Mouse (Mus musculus) intestine, embryonic 14.5 days (tissue): ENCODE measurements at regions not wholly inside any gene's neighbourhood (a gene's known extent, or its start where the extent isn't known, plus 50 kb on each side); places are given as distances from the start of the nearest gene placed in this dataset.

Experiments used
- ATAC-seq: fragments of 200-750 bp; cut with Nextera tagmentation; replicated peaks from 2 replicates; pipeline ENCODE4 v1.8.0; 2017; ENCODE audit warnings: low read depth, moderate number of reproducible peaks, moderate TSS enrichment, moderate library complexity; ENCODE audit not compliant: low FRiP score, low TSS enrichment
- DNase-seq: peaks from one replicate; pipeline ENCODE4 v3.0.0-alpha.2; 2018; ENCODE audit warnings: low spot score
- H3K27ac ChIP-seq: fragments of 300-500 bp; sonication (generic); 2 replicates; pipeline ENCODE4 v1.5.1; 2014; ENCODE audit warnings: low read depth, mild to moderate bottlenecking, control low read depth
- H3K27me3 ChIP-seq: fragments of 300-500 bp; sonication (generic); replicated peaks from 2 replicates; pipeline ENCODE4 v1.6.1; 2014; ENCODE audit warnings: low read length, control low read depth; ENCODE audit not compliant: control insufficient read depth, insufficient read depth
- H3K36me3 ChIP-seq: fragments of 300-500 bp; sonication (generic); 2 replicates; pipeline ENCODE4 v1.6.1; 2014; ENCODE audit warnings: low read length, control low read depth; ENCODE audit not compliant: control insufficient read depth, insufficient read depth
- H3K4me1 ChIP-seq: fragments of 300-500 bp; sonication (generic); replicated peaks from 2 replicates; pipeline ENCODE4 v1.6.1; 2014; ENCODE audit warnings: low read length, control low read depth, mixed read lengths; ENCODE audit not compliant: control insufficient read depth, insufficient read depth
- H3K4me2 ChIP-seq: fragments of 300-500 bp; sonication (generic); 2 replicates; pipeline ENCODE4 v1.6.1; 2014; ENCODE audit warnings: low read length
- H3K4me3 ChIP-seq: fragments of 300-500 bp; sonication (generic); 2 replicates; pipeline ENCODE4 v1.5.1; 2014; ENCODE audit warnings: low read depth, low read length, control low read depth, mixed read lengths
- H3K9ac ChIP-seq: fragments of 300-500 bp; sonication (generic); 2 replicates; pipeline ENCODE4 v1.6.1; 2014; ENCODE audit warnings: mild to moderate bottlenecking, low read length
- H3K9me3 ChIP-seq: fragments of 300-500 bp; sonication (generic); 2 replicates; pipeline ENCODE4 v1.6.1; 2016; ENCODE audit warnings: low read length, control low read depth; ENCODE audit not compliant: control insufficient read depth
- WGBS: fragments of 180-500 bp; shearing (Covaris S2); extraction: QIAGEN DNeasy Blood & Tissue Kit; methylation state at CpG from one replicate; pipeline ENCODE4 v1.1.7; 2014; 5-methylcytosine and 5-hydroxymethylcytosine counted together

DNA sequence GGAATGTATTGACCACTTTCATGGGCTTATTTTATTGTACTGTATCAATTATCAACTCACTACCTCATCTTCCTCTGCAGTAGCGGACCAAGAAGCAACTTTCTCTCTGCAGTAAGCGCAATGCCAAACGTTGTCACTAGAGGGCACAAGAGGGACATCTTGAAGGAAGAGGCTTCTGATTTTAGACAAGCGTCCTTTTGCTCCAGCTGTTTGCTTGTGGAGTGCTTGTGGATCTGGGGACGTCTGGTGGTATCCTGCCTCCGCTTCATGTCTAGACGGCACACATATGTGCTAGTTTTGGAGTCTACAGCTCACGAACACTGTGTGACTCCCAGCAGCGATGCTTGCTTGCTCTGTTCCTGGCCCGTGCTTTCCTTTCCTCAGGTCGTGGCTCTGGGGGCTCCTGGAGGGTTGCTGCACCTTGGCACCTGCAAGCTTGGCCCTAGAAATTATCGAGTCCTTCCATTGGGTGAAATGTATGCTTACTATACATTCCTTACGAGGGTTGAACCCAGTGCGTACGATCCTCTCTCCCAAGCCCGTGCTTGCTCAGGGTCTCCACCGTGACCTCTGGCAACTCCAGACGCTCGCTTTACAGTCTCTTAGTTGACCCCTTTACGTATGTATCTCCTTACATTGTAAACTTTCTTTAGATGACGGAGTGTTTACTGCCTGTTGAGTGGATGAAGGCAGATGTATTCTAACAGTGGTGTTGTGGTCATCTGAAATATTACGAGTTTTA is 92.2 kb upstream of the Kif2a start:
- WGBS = 49% methylated on average over 22 of the region's 22 CpGs
- peak; percentile 98 for DNase-seq

GRCm38 (mm10) chr13:107108045-107108444 is 86.1 kb upstream of the Kif2a start:
- H3K36me3 ChIP-seq = no peaks in the 10 kb centered on the region
- H3K4me3 ChIP-seq = no peak overlapping the region
- 95% methylated on average over 5 of the region's 5 CpGs for WGBS
- H3K4me2 ChIP-seq = no peak overlapping the region
- peak; percentile 32 for DNase-seq
- no peaks in the 10 kb centered on the region for H3K27me3 ChIP-seq
- ATAC-seq = no peak
- no peak overlapping the region for H3K9ac ChIP-seq
- H3K27ac ChIP-seq = no peak overlapping the region
- H3K9me3 ChIP-seq = no peaks in the 10 kb centered on the region
- H3K4me1 ChIP-seq = no peaks in the 10 kb centered on the region

More for the DNA sequence above, 92.2 kb upstream of the Kif2a start:
- Histone ChIP-seq H3K4me2 (no peak overlapping the region), H3K4me3 (no peak overlapping the region), H3K9ac (no peak overlapping the region), H3K4me1 (no peaks in the 10 kb centered on the region), H3K27ac (no peak overlapping the region), H3K9me3 (no peaks in the 10 kb centered on the region), H3K36me3 (no peaks in the 10 kb centered on the region), H3K27me3 (no peaks in the 10 kb centered on the region)
- ATAC-seq = no peak

DNA sequence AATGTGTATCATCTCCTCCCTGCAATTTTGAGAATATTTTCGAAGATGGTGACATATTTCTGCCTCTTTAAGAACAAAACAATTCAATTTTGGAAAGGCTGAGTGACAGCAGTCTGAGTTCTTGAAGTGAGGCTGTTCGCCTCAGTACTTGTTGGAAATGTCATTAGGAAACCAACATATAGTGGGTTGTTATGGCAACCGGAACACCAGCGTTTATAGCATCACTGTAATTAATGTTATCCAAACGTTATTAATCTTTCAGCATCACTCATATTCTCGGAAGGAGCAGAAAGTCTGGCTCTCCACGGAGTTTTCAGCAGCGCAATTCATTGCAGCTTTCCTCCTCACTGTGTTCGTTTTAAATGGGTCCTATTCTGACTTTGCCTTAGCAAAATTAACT is 85.6 kb upstream of the Kif2a start:
- Histone ChIP-seq H3K4me3 (no peak overlapping the region), H3K4me1 (no peaks in the 10 kb centered on the region), H3K9me3 (no peaks in the 10 kb centered on the region), H3K4me2 (no peak overlapping the region), H3K27ac (no peak overlapping the region), H3K36me3 (no peaks in the 10 kb centered on the region), H3K9ac (no peak overlapping the region), H3K27me3 (no peaks in the 10 kb centered on the region)
- 58% methylated on average over 9 of the region's 9 CpGs for WGBS
- ATAC-seq = no peak
- DNase-seq = peak; percentile 18

DNA sequence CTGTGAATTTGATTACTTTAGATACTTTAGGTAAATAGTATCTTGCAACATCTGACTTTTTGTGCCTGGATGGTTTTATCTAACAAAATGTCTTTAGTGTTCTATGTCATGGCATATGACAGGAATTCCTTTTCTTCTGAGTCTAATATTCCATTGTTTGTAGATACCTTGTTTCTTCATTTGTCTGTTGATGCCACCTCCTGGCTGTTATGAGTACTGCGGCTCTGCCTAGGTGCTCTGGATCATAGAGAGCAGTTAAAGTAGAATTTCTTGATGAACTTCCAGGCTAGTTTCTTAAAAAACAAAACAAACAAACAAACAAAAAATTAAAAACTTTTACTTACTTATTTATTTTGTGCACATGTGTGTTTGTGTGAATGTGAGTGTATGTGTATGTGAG is 83.6 kb upstream of the Kif2a start:
- no peak for ATAC-seq
- H3K4me3 ChIP-seq = no peak overlapping the region
- no peaks in the 10 kb centered on the region for H3K4me1 ChIP-seq
- H3K36me3 ChIP-seq = no peaks in the 10 kb centered on the region
- no peaks in the 10 kb centered on the region for H3K27me3 ChIP-seq
- H3K27ac ChIP-seq = no peak overlapping the region
- H3K9ac ChIP-seq = no peak overlapping the region
- H3K9me3 ChIP-seq = no peaks in the 10 kb centered on the region
- peak; percentile 58 for DNase-seq
- 53% methylated on average over 1 of the region's 1 CpGs for WGBS
- no peak overlapping the region for H3K4me2 ChIP-seq

GRCm38 (mm10) chr13:107101598-107101997 is 79.7 kb upstream of the Kif2a start:
- Histone ChIP-seq H3K4me1 (no peaks in the 10 kb centered on the region), H3K36me3 (no peaks in the 10 kb centered on the region), H3K4me2 (peak overlapping the region; percentile 9), H3K27me3 (no peaks in the 10 kb centered on the region), H3K9me3 (no peaks in the 10 kb centered on the region), H3K9ac (no peak overlapping the region), H3K27ac (no peak overlapping the region), H3K4me3 (no peak overlapping the region)
- DNase-seq = peak; percentile 83
- ATAC-seq = peak; percentile 43; the same call in 1 of the 2 replicates
- WGBS = 26% methylated on average over 13 of the region's 13 CpGs

GRCm38 (mm10) chr13:107100852-107101325 is 79.0 kb upstream of the Kif2a start:
- H3K27ac ChIP-seq = no peak overlapping the region
- no peak for DNase-seq
- no peak overlapping the region for H3K4me2 ChIP-seq
- 62% methylated on average over 6 of the region's 6 CpGs for WGBS
- H3K4me3 ChIP-seq = no peak overlapping the region
- no peaks in the 10 kb centered on the region for H3K27me3 ChIP-seq
- no peak overlapping the region for H3K9ac ChIP-seq
- H3K9me3 ChIP-seq = no peaks in the 10 kb centered on the region
- ATAC-seq = no peak
- no peaks in the 10 kb centered on the region for H3K36me3 ChIP-seq
- no peaks in the 10 kb centered on the region for H3K4me1 ChIP-seq

GRCm38 (mm10) chr13:107100116-107100515 is 78.2 kb upstream of the Kif2a start:
- WGBS = 61% methylated on average over 3 of the region's 3 CpGs
- no peak for DNase-seq
- no peak overlapping the region for H3K9ac ChIP-seq
- ATAC-seq = 0 out of 2 replicates have a peak, but pooled peaks have one; percentile 23
- no peak overlapping the region for H3K4me2 ChIP-seq
- no peaks in the 10 kb centered on the region for H3K27me3 ChIP-seq
- no peaks in the 10 kb centered on the region for H3K36me3 ChIP-seq
- no peak overlapping the region for H3K4me3 ChIP-seq
- no peak overlapping the region for H3K27ac ChIP-seq
- no peaks in the 10 kb centered on the region for H3K4me1 ChIP-seq
- H3K9me3 ChIP-seq = no peaks in the 10 kb centered on the region

- Histone ChIP-seq H3K9me3 (no peaks in the 10 kb centered on the region), H3K4me1 (no peaks in the 10 kb centered on the region), H3K27ac (no peak overlapping the region), H3K4me2 (no peak overlapping the region), H3K9ac (no peak overlapping the region), H3K4me3 (no peak overlapping the region), H3K36me3 (no peaks in the 10 kb centered on the region), H3K27me3 (no peaks in the 10 kb centered on the region)
- 94% methylated on average over 4 of the region's 4 CpGs for whole genome bisulfite sequencing
- no peak for DNase-seq
- ATAC-seq = no peak
Observed at GRCm38 (mm10) chr13:107097005-107097404, 75.1 kb upstream of the Kif2a start.
